In genomic region chr8:89245131-89245751, GRCm38 (mm10) we compare ENCODE assay signal across 10 mouse cellular contexts.
DNase-seq lines count a peak whose midpoint lies in the region; ATAC-seq and TF ChIP-seq lines count a peak whose summit lies in the region.
"Had no signal": no experiment of that assay in that cellular context is flagged by ENCODE, and none has a peak within 500 bp of the region (broad histone marks: within the 10 kb centered on the region; RNA-seq: fewer than 3 reads in every experiment).

No protein-coding gene starts in this region.

- H3K9me3 ChIP-seq in heart, postnatal 0 days (replicated peaks; ENCODE audit: control insufficient read depth, low read length), result no peaks in the 10 kb centered on the region
- H3K9me3 ChIP-seq in embryonic facial prominence, embryonic 12.5 days, result no peaks in the 10 kb centered on the region
- no peaks in the 10 kb centered on the region for H3K9me3 ChIP-seq in intestine, embryonic 15.5 days
- H3K9me3 ChIP-seq in neural tube, embryonic 14.5 days (ENCODE audit: control insufficient read depth, low read length), result no peaks in the 10 kb centered on the region
- H3K9me3 ChIP-seq: lung, embryonic 15.5 days had no signal

- TF ChIP-seq CTCF in heart, postnatal 0 days (IDR thresholded peaks at IDR 0.05; ENCODE audit: low read depth), result no peak

- peak overlapping the region; percentile 34 for H3K4me2 ChIP-seq in heart, postnatal 0 days (ENCODE audit: low read depth, low read length)
- peak overlapping the region; percentile 45 for H3K4me2 ChIP-seq in embryonic facial prominence, embryonic 12.5 days (replicated peaks)
- H3K4me2 ChIP-seq in intestine, embryonic 15.5 days (replicated peaks), result peak overlapping the region; percentile 53
- H3K4me2 ChIP-seq in neural tube, embryonic 14.5 days (ENCODE audit: low read depth, low read length), result peak overlapping the region; percentile 39
- H3K4me2 ChIP-seq: lung, embryonic 15.5 days had no signal

- no peak overlapping the region for H3K27ac ChIP-seq in heart, postnatal 0 days (ENCODE audit: low read depth)
- no peak overlapping the region for H3K27ac ChIP-seq in embryonic facial prominence, embryonic 12.5 days
- H3K27ac ChIP-seq in intestine, embryonic 15.5 days, result no peak overlapping the region
- no peak overlapping the region for H3K27ac ChIP-seq in neural tube, embryonic 14.5 days (ENCODE audit: low read depth, low read length)
- H3K27ac ChIP-seq: lung, embryonic 15.5 days had no signal

- TF ChIP-seq EP300 in heart, postnatal 0 days (IDR thresholded peaks at IDR 0.05; ENCODE audit: low read depth), result no peak

- WGBS in heart, postnatal 0 days, result 24% methylated on average over 25 of the region's 25 CpGs
- 22% methylated on average over 25 of the region's 25 CpGs for WGBS in embryonic facial prominence, embryonic 12.5 days
- 28% methylated on average over 25 of the region's 25 CpGs for WGBS in intestine, embryonic 15.5 days
- WGBS in neural tube, embryonic 14.5 days, result 13% methylated on average over 25 of the region's 25 CpGs

- ATAC-seq in heart, postnatal 0 days (ENCODE audit: insufficient read depth, low read depth), result no peak
- ATAC-seq in embryonic facial prominence, embryonic 12.5 days (ENCODE audit: insufficient number of reproducible peaks, insufficient read depth, low FRiP score, low TSS enrichment), result no peak
- no peak for ATAC-seq in intestine, embryonic 15.5 days
- ATAC-seq in neural tube, embryonic 14.5 days (ENCODE audit: low read depth), result peak; percentile 41; the same call in 1 of the 2 replicates

- H3K27me3 ChIP-seq in heart, postnatal 0 days (ENCODE audit: control insufficient read depth, insufficient read depth, low read length), result peaks cover 11% of the 10 kb centered on the region
- H3K27me3 ChIP-seq in embryonic facial prominence, embryonic 12.5 days, result peaks cover 19% of the 10 kb centered on the region
- 0 out of 2 replicates have a peak, but pooled peaks cover 3% of the 10 kb centered on the region for H3K27me3 ChIP-seq in intestine, embryonic 15.5 days (replicated peaks)
- H3K27me3 ChIP-seq in neural tube, embryonic 14.5 days (ENCODE audit: control insufficient read depth, insufficient read depth, low read length), result 0 out of 2 replicates have a peak, but pooled peaks cover 2% of the 10 kb centered on the region

- H3K4me1 ChIP-seq in heart, postnatal 0 days (ENCODE audit: control insufficient read depth, insufficient read depth), result no peaks in the 10 kb centered on the region
- H3K4me1 ChIP-seq in embryonic facial prominence, embryonic 12.5 days, result peaks cover 6% of the 10 kb centered on the region; the same call in 1 of the 2 replicates
- H3K4me1 ChIP-seq in intestine, embryonic 15.5 days (replicated peaks), result 0 out of 2 replicates have a peak, but pooled peaks cover 6% of the 10 kb centered on the region
- no peaks in the 10 kb centered on the region; the same call in 1 of the 2 replicates for H3K4me1 ChIP-seq in neural tube, embryonic 14.5 days (ENCODE audit: control insufficient read depth, insufficient read depth, low read length)
- H3K4me1 ChIP-seq: lung, embryonic 15.5 days had no signal

- no peak overlapping the region for H3K9ac ChIP-seq in heart, postnatal 0 days (replicated peaks; ENCODE audit: low read depth, low read length)
- H3K9ac ChIP-seq in embryonic facial prominence, embryonic 12.5 days, result peak overlapping the region; percentile 36; the same call in 1 of the 2 replicates
- no peak overlapping the region for H3K9ac ChIP-seq in intestine, embryonic 15.5 days
- peak overlapping the region; percentile 39 for H3K9ac ChIP-seq in neural tube, embryonic 14.5 days (replicated peaks; ENCODE audit: low read depth, low read length)
- H3K9ac ChIP-seq: lung, embryonic 15.5 days had no signal

- H3K36me3 ChIP-seq in heart, postnatal 0 days (replicated peaks; ENCODE audit: control insufficient read depth, insufficient read depth, low read length), result no peaks in the 10 kb centered on the region
- H3K36me3 ChIP-seq in embryonic facial prominence, embryonic 12.5 days, result no peaks in the 10 kb centered on the region
- H3K36me3 ChIP-seq in intestine, embryonic 15.5 days, result no peaks in the 10 kb centered on the region
- H3K36me3 ChIP-seq in neural tube, embryonic 14.5 days (ENCODE audit: control insufficient read depth, insufficient read depth, low read length), result no peaks in the 10 kb centered on the region
- H3K36me3 ChIP-seq: lung, embryonic 15.5 days had no signal

- DNase-seq in heart, postnatal 0 days (ENCODE audit: low spot score), result no peak
- no peak for DNase-seq in heart, adult 9 months (ENCODE audit: low spot score in 2 of 2)
- DNase-seq in frontal cortex, postnatal 36 days (ENCODE audit: low spot score in 2 of 2), result no peak
- DNase-seq in urinary bladder, postnatal 36 days (ENCODE audit: low spot score in 2 of 2), result no peak
- DNase-seq in kidney, adult 11 months, result no peak
- DNase-seq: right cerebral cortex, postnatal 14 days had no signal

- H3K4me3 ChIP-seq in heart, postnatal 0 days (ENCODE audit: low read depth, low read length), result peak overlapping the region; percentile 9; the same call in 1 of the 2 replicates
- H3K4me3 ChIP-seq in embryonic facial prominence, embryonic 12.5 days, result peak overlapping the region; percentile 19; the same call in 1 of the 2 replicates
- 0 out of 2 replicates have a peak overlapping the region, but pooled peaks have one; percentile 10 for H3K4me3 ChIP-seq in intestine, embryonic 15.5 days (replicated peaks)
- H3K4me3 ChIP-seq in neural tube, embryonic 14.5 days (ENCODE audit: low read depth, low read length), result no peak overlapping the region
- H3K4me3 ChIP-seq: lung, embryonic 15.5 days had no signal

Comparison
In these comparisons a context has a peak if more than half of its experiments do, and no peak if none do; other contexts are left out.
1. H3K9ac ChIP-seq: peak in embryonic facial prominence, embryonic 12.5 days (single experiment) and neural tube, embryonic 14.5 days (single experiment); none in heart, postnatal 0 days (single experiment) and intestine, embryonic 15.5 days (single experiment).
2. Peak in every context shown above with its lines, with median percentiles within 50 percentile points of each other: H3K4me2 ChIP-seq.